Mouse (Mus musculus): Measurements from ENCODE around the gene Stk24. TPM values are rescaled to one million over a fixed set of nuclear protein-coding genes. Genes with fewer than 3 reads are reported as not detected.

Stk24 gene
- polyA plus RNA-seq, 1 experiment from 2014 or later, result 21.2 TPM

Other genes with a start within 250 kb of the Stk24 start
- gene Slc15a1, start 125.2 kb upstream of the Stk24 start, polyA plus RNA-seq (2015; fragmentation: Nextera tagmentation; extraction: Ambion mirVana), result 0.05 TPM in 1 of 2 replicates, not detected in the other